Mouse (Mus musculus): Measurements from ENCODE around the gene Isca2. TPM values are rescaled to one million over a fixed set of nuclear protein-coding genes. Genes with fewer than 3 reads are reported as not detected.
A peak's percentile ranks its signal among the peaks of the same experiment; 100 is the strongest.

Gene Isca2
- polyA plus RNA-seq (2015; fragmentation: Nextera tagmentation; extraction: Ambion mirVana), result 152 and 168 TPM in 2 replicates

- DNase-seq (ENCODE audit: low spot score) (peak; percentile 100), ATAC-seq (replicated peaks; ENCODE audit: low FRiP score, low read depth) (peak; percentile 99)
- peak within 1 kb of the TSS; percentile 82 for H3K9ac ChIP-seq (ENCODE audit: low read depth, low read length)
- H3K9me3 ChIP-seq (replicated peaks; ENCODE audit: low read length), result no peaks in the 10 kb centered on the region
- peaks cover 17% of the 10 kb centered on the region for H3K4me1 ChIP-seq (replicated peaks; ENCODE audit: insufficient read depth, low read length)
- peak within 1 kb of the TSS; percentile 71 for H3K4me3 ChIP-seq (replicated peaks; ENCODE audit: low read depth, low read length)
- no peaks in the 10 kb centered on the region for H3K27me3 ChIP-seq (ENCODE audit: insufficient read depth, low read length)
- WGBS, result under 1% methylated on average over 50 of the region's 50 CpGs
- no peak for TF ChIP-seq CTCF (IDR thresholded peaks at IDR 0.05; ENCODE audit: low read depth)
- peak within 1 kb of the TSS; percentile 97 for H3K27ac ChIP-seq
- no peaks in the 10 kb centered on the region for H3K36me3 ChIP-seq (ENCODE audit: insufficient read depth, low read length)
- H3K4me2 ChIP-seq (ENCODE audit: low read length), result peak within 1 kb of the TSS; percentile 91
Measured at GRCm38 (mm10) chr12:84772726-84773441, at the start of gene Isca2, which contains the start of gene Npc2. Gene Isca2, plus strand, starts transcription at chr12:84773251. Gene Npc2, minus strand, starts transcription at chr12:84773152.

GRCm38 (mm10) chr12:84726391-84726790, 46.7 kb upstream of the Isca2 start:
- Histone ChIP-seq H3K9me3 (replicated peaks; ENCODE audit: low read length) (no peaks in the 10 kb centered on the region), H3K27me3 (ENCODE audit: insufficient read depth, low read length) (no peaks in the 10 kb centered on the region), H3K27ac (no peak overlapping the region), H3K4me3 (replicated peaks; ENCODE audit: low read depth, low read length) (no peak overlapping the region), H3K9ac (ENCODE audit: low read depth, low read length) (no peak overlapping the region), H3K4me1 (replicated peaks; ENCODE audit: insufficient read depth, low read length) (no peaks in the 10 kb centered on the region), H3K36me3 (ENCODE audit: insufficient read depth, low read length) (no peaks in the 10 kb centered on the region), H3K4me2 (ENCODE audit: low read length) (no peak overlapping the region)
- no peak for TF ChIP-seq CTCF (IDR thresholded peaks at IDR 0.05; ENCODE audit: low read depth)
- ATAC-seq (replicated peaks; ENCODE audit: low FRiP score, low read depth) (no peak), DNase-seq (ENCODE audit: low spot score) (no peak)
- 47% methylated on average over 4 of the region's 4 CpGs for WGBS

- Histone ChIP-seq H3K4me3 (replicated peaks; ENCODE audit: low read depth, low read length) (no peak overlapping the region), H3K27ac (no peak overlapping the region), H3K36me3 (ENCODE audit: insufficient read depth, low read length) (no peaks in the 10 kb centered on the region), H3K9me3 (replicated peaks; ENCODE audit: low read length) (no peaks in the 10 kb centered on the region), H3K4me2 (ENCODE audit: low read length) (no peak overlapping the region), H3K4me1 (replicated peaks; ENCODE audit: insufficient read depth, low read length) (no peaks in the 10 kb centered on the region), H3K9ac (ENCODE audit: low read depth, low read length) (no peak overlapping the region), H3K27me3 (ENCODE audit: insufficient read depth, low read length) (no peaks in the 10 kb centered on the region)
- ATAC-seq (replicated peaks; ENCODE audit: low FRiP score, low read depth) (peak; percentile 85), DNase-seq (ENCODE audit: low spot score) (peak; percentile 91)
- TF ChIP-seq CTCF (IDR thresholded peaks at IDR 0.05; ENCODE audit: low read depth), result no peak
- 4% methylated on average over 4 of the region's 4 CpGs for whole genome bisulfite sequencing
Measured at GRCm38 (mm10) chr12:84726986-84727385, 46.1 kb upstream of the Isca2 start.

- DNase-seq (ENCODE audit: low spot score) (peak; percentile 84), ATAC-seq (replicated peaks; ENCODE audit: low FRiP score, low read depth) (no peak)
- no peak for TF ChIP-seq CTCF (IDR thresholded peaks at IDR 0.05; ENCODE audit: low read depth)
- H3K9ac ChIP-seq (ENCODE audit: low read depth, low read length), result no peak overlapping the region
- 19% methylated on average over 5 of the region's 5 CpGs for WGBS
- no peaks in the 10 kb centered on the region for H3K36me3 ChIP-seq (ENCODE audit: insufficient read depth, low read length)
- no peak overlapping the region for H3K4me2 ChIP-seq (ENCODE audit: low read length)
- H3K4me3 ChIP-seq (replicated peaks; ENCODE audit: low read depth, low read length), result no peak overlapping the region
- H3K4me1 ChIP-seq (replicated peaks; ENCODE audit: insufficient read depth, low read length), result no peaks in the 10 kb centered on the region
- H3K27ac ChIP-seq, result no peak overlapping the region
- no peaks in the 10 kb centered on the region for H3K27me3 ChIP-seq (ENCODE audit: insufficient read depth, low read length)
- no peaks in the 10 kb centered on the region for H3K9me3 ChIP-seq (replicated peaks; ENCODE audit: low read length)
Measured at GRCm38 (mm10) chr12:84727434-84727833, 45.6 kb upstream of the Isca2 start.

GRCm38 (mm10) chr12:84728421-84728820, 44.6 kb upstream of the Isca2 start:
- WGBS, result 84% methylated on average over 10 of the region's 10 CpGs

GRCm38 (mm10) chr12:84733366-84733765, 39.7 kb upstream of the Isca2 start:
- Histone ChIP-seq H3K4me1 (replicated peaks; ENCODE audit: insufficient read depth, low read length) (no peaks in the 10 kb centered on the region), H3K4me3 (replicated peaks; ENCODE audit: low read depth, low read length) (no peak overlapping the region), H3K9ac (ENCODE audit: low read depth, low read length) (no peak overlapping the region), H3K36me3 (ENCODE audit: insufficient read depth, low read length) (no peaks in the 10 kb centered on the region), H3K9me3 (replicated peaks; ENCODE audit: low read length) (no peaks in the 10 kb centered on the region), H3K4me2 (ENCODE audit: low read length) (no peak overlapping the region), H3K27me3 (ENCODE audit: insufficient read depth, low read length) (no peaks in the 10 kb centered on the region), H3K27ac (no peak overlapping the region)
- ATAC-seq (replicated peaks; ENCODE audit: low FRiP score, low read depth) (no peak), DNase-seq (ENCODE audit: low spot score) (no peak)
- no peak for TF ChIP-seq CTCF (IDR thresholded peaks at IDR 0.05; ENCODE audit: low read depth)
- WGBS, result 71% methylated on average over 13 of the region's 13 CpGs

More at GRCm38 (mm10) chr12:84728421-84728820, 44.6 kb upstream of the Isca2 start:
- ATAC-seq (replicated peaks; ENCODE audit: low FRiP score, low read depth) (no peak), DNase-seq (ENCODE audit: low spot score) (no peak)
- H3K4me2 ChIP-seq (ENCODE audit: low read length), result no peak overlapping the region
- H3K4me3 ChIP-seq (replicated peaks; ENCODE audit: low read depth, low read length), result no peak overlapping the region
- no peaks in the 10 kb centered on the region for H3K36me3 ChIP-seq (ENCODE audit: insufficient read depth, low read length)
- no peaks in the 10 kb centered on the region for H3K4me1 ChIP-seq (replicated peaks; ENCODE audit: insufficient read depth, low read length)
- TF ChIP-seq CTCF (IDR thresholded peaks at IDR 0.05; ENCODE audit: low read depth), result no peak
- no peak overlapping the region for H3K9ac ChIP-seq (ENCODE audit: low read depth, low read length)
- H3K9me3 ChIP-seq (replicated peaks; ENCODE audit: low read length), result no peaks in the 10 kb centered on the region
- no peaks in the 10 kb centered on the region for H3K27me3 ChIP-seq (ENCODE audit: insufficient read depth, low read length)
- H3K27ac ChIP-seq, result no peak overlapping the region

Data from kidney, postnatal 0 days (tissue).